Mouse (Mus musculus) liver, embryonic 13.5 days (tissue): ENCODE results near the gene Atp1a2. TPM values are rescaled to one million over a fixed set of nuclear protein-coding genes. Genes with fewer than 3 reads are reported as not detected.

Experiments
- polyA plus RNA-seq: library from polyadenylated mRNA; unstranded; fragments of >200 nt; fragmentation: Nextera tagmentation; extraction: Ambion mirVana; gene quantifications from 2 replicates; pipeline ENCODE4 v1.2.1, GENCODE M21; 2015

Gene Atp1a2
- polyA plus RNA-seq, 1 experiment from 2014 or later, result 0.32 TPM

Other genes with a start within 250 kb of the Atp1a2 start
- gene Nhlh1, start 240.5 kb downstream of the Atp1a2 start, polyA plus RNA-seq, result not detected in 2 replicates
- gene Copa, start 215.5 kb downstream of the Atp1a2 start, polyA plus RNA-seq, result 64.4 and 80.4 TPM in 2 replicates
- 33.6 and 38.6 TPM in 2 replicates for gene Ncstn, start 215.3 kb downstream of the Atp1a2 start, polyA plus RNA-seq
- gene Pex19, start 171.3 kb downstream of the Atp1a2 start, polyA plus RNA-seq, result 39.9 and 48.2 TPM in 2 replicates
- 58.1 and 65.0 TPM in 2 replicates for gene Dcaf8, start 150.0 kb downstream of the Atp1a2 start, polyA plus RNA-seq
- gene Pea15a, start 91.3 kb downstream of the Atp1a2 start, polyA plus RNA-seq, result 20.9 and 22.2 TPM in 2 replicates
- 0.29 and 0.55 TPM in 2 replicates for gene Casq1, start 78.2 kb downstream of the Atp1a2 start, polyA plus RNA-seq
- gene Atp1a4, start 39.6 kb downstream of the Atp1a2 start, polyA plus RNA-seq, result 0.03 TPM in 1 of 2 replicates, not detected in the other
- gene Igsf8, start 36.4 kb downstream of the Atp1a2 start, polyA plus RNA-seq, result 15.4 and 16.8 TPM in 2 replicates
- 0.05 TPM in 1 of 2 replicates, not detected in the other for gene Kcnj9, start 31.3 kb upstream of the Atp1a2 start, polyA plus RNA-seq
- 0.03 and 0.07 TPM in 2 replicates for gene Kcnj10, start 43.1 kb upstream of the Atp1a2 start, polyA plus RNA-seq
- gene Pigm, start 78.5 kb upstream of the Atp1a2 start, polyA plus RNA-seq, result 2.4 and 2.7 TPM in 2 replicates
- 1.5 and 1.9 TPM in 2 replicates for gene Slamf9, start 177.3 kb upstream of the Atp1a2 start, polyA plus RNA-seq
- 1.6 and 2.5 TPM in 2 replicates for gene Igsf9, start 183.7 kb upstream of the Atp1a2 start, polyA plus RNA-seq
- gene Tagln2, start 202.0 kb upstream of the Atp1a2 start, polyA plus RNA-seq, result 127 and 145 TPM in 2 replicates
- gene Cfap45, start 222.7 kb upstream of the Atp1a2 start, polyA plus RNA-seq, result 0.17 and 0.44 TPM in 2 replicates